Mouse (Mus musculus): ENCODE measurements around the gene Bcl2. TPM values are rescaled to one million over a fixed set of nuclear protein-coding genes. Genes with fewer than 3 reads are reported as not detected.

Gene Bcl2
- total RNA-seq, 2 experiments from 2014 or later: 26.3 to 44.5 TPM

DNA sequence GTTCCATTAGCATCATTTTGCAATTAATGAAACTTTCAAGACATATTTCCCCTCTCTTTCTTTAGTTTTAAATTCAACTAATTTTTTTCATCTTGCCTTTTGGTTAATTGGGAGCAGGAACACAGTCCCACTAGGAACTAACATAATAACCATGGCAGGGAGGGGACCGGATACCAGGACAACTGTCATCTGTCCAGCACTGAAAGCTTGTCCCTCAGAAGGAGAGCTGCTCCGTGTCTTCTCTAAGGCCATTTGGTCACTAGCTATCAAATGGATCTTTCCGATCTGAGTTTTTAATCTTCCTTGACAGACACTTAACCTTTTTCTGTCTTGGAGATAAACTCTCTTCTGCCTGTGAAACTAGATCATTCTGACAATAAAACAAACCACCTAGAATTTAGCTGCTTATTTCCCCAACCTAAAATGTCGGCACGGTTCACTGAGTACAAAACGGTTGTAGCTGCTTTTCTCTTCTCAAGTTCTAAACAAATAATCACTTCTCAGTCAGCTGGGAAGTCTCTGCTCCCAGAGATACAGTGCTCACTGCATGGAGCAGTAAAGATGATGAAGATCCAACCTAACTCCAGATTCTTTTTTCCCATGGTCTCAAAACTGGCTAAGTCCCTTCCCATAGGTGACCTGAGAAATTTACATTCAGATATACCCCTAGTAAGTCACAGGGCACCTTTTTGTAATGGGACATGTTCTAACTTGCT, 34.1 kb downstream of the Bcl2 start:
- ATAC-seq (replicated peaks; ENCODE audit: poor library complexity, severe bottlenecking): no peak

- peak; percentile 99 for ATAC-seq (replicated peaks; ENCODE audit: poor library complexity, severe bottlenecking)
Measured at GRCm38 (mm10) chr1:106678060-106678478, 36.0 kb downstream of the Bcl2 start.

DNA sequence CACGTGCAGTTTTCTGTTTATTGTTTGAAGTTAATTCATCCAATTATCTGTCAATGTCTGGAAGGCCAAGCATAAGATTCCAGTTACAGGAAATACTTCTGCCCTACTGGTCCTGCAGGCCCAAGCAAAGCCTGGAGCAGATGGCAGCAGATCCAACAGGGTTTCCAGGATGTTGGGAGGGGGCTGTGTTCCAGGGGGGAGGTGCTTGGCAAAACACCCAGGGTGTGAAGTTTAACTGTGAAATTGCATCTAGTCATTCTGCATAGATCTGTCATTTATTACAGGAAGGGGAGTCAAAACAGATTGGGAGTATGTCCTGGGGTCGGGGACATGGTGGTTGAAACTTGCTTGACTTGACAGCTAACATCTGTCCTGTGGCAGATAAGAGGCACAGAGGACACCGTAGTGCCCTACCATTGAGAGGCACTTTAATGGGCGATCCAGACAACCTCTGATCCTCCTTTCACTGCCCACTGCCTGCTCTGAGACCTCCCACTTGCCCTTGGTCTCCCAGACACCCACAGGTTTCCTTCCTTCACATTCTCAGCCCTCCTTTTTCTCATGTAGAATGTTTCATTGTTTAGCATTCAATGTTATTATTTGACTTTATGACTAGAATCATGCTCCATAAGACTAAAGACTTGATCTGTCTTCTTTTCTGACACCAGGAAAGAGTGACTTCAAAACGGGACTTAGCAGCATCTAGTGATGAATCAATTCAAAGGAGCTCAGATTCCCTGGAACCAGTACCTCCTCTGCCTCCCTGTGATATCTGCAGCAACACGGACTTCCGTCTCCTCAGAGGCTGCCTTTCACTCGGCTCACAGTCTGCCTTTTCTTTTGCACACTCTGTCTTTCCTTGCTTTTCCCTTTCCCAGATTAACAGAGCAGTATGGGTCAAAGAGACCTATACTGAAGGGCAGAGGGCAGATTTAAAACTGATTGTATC, 47.7 kb downstream of the Bcl2 start:
- ATAC-seq (replicated peaks; ENCODE audit: poor library complexity, severe bottlenecking): no peak

- ATAC-seq (replicated peaks; ENCODE audit: poor library complexity, severe bottlenecking): peak; percentile 93
Measured at GRCm38 (mm10) chr1:106664978-106665377, 49.1 kb downstream of the Bcl2 start.

- no peak for ATAC-seq (replicated peaks; ENCODE audit: poor library complexity, severe bottlenecking)
Measured at GRCm38 (mm10) chr1:106662486-106662885, 51.6 kb downstream of the Bcl2 start.

- ATAC-seq (replicated peaks; ENCODE audit: poor library complexity, severe bottlenecking): no peak
Measured at GRCm38 (mm10) chr1:106658293-106658847, 55.7 kb downstream of the Bcl2 start.

DNA sequence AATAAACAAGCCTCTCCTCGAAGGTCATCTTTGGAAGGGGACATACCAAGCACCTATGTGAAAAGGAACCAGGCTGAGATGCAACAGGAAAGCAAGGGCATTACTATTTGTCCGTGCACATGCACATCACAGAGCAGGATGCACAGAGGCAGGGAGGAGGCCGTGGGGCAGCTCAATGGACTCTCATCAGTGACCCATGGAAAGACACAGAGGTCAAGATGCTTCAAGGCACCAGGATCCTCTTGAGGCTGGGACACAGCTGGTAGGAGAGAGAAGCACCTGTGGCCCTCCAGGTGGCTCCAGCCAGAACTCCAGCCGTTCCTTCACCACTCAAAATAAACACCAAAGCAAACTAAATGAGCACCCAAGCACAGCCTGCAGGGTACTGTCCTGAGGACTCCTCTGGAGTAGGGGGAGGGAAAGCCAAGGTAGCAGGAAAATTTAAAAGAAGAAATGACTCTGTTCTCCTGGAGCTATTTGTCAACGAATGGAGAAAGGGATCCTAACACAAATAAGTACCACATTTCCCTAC, 57.8 kb downstream of the Bcl2 start:
- no peak for ATAC-seq (replicated peaks; ENCODE audit: poor library complexity, severe bottlenecking)

DNA sequence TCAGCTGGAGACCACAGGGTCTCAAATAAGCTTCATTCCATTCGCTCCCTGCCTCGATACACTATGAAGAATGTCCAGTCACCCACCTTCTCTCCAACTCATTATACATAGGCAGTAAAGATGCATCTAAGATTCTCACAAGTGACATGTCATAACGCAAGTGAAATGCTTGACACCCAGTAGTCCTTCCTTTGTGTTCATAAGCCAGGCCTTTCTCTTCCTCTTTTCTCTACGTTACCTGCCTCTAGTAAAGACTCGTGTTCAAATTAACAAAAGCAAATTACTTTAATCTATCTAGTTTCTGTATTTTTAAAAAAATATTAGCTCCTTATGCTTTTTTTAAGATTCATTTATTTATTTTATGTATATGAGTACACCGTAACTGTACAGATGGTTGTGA, 59.8 kb downstream of the Bcl2 start:
- peak; percentile 67 for ATAC-seq (replicated peaks; ENCODE audit: poor library complexity, severe bottlenecking)

DNA sequence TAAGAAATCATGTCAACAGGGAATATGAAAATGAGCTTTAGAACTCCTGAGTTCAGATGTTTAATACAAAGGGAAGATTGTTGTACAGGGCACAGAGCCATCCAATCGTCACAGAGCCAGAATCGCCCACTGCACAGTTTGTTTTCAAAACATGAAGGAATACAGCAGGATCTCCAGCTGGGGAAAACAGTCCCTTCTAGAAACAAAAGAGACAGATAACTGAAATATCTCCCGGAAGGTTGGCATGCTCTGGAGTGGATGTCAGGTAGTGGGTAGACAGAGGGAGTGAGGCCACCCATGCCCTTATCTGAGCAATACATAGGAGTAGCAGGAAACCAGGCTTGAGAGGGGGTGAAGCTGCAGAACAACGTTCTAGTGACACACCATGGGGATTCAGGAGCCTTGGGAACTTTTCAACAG, 60.6 kb downstream of the Bcl2 start:
- no peak for ATAC-seq (replicated peaks; ENCODE audit: poor library complexity, severe bottlenecking)

- ATAC-seq (replicated peaks; ENCODE audit: poor library complexity, severe bottlenecking): no peak
Measured at GRCm38 (mm10) chr1:106651211-106651610, 62.9 kb downstream of the Bcl2 start.

DNA sequence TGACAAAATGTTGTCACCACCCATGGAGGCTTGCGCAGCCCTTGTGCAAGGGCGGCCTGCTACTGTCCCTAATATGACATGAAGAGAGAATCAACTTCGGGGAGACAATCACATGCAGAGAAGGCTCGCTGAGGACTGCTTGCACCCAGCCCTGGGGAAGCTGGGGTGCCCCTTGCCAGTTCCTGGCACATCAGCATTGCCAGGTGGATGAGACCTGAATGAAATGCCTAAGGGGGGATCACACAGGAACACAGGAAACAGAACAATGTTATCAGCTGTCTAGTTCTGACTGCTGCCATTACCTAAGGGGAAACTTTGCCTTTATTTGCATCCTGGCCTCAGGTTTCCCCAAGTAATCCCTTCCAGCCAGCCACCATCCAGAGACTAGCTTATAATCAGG, 63.6 kb downstream of the Bcl2 start:
- no peak for ATAC-seq (replicated peaks; ENCODE audit: poor library complexity, severe bottlenecking)

DNA sequence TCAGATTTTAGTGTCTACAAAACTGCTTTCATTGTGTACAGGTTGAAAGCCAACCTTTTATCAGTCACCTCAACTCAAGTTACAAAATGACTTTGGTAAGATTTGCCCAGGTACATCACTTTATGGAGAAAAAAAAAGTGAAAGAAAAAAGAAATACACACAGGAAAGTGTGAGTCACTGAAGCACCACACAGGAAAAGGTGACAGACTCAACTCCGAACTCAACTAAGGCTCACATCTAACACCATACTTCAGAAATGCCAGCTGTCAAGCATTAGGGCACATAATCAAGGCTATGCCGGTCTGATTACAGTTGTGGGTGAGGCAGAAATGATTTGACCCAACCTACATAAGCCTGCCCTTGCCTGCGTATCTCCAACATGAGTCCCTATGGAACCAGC, 66.7 kb downstream of the Bcl2 start:
- ATAC-seq (replicated peaks; ENCODE audit: poor library complexity, severe bottlenecking): no peak

DNA sequence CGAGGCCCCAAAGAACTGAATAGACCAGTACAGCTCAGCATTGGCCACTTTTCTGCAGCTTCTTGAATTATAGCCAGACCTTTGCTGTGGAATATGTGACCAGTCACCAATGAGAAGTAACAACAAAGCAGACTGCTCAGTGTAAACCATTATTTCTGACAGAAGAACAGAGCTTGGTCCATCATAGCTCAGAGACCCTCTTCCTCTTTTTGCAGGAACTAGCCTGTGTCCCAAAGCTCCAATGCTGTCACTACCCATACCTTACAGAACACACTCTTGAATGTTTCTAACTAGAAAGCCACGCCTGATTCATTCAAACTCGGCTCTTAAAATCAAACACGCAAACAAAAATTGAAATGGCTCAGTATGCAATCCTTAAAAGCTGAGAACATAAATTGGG, 69.5 kb downstream of the Bcl2 start:
- peak; percentile 93 for ATAC-seq (replicated peaks; ENCODE audit: poor library complexity, severe bottlenecking)

DNA sequence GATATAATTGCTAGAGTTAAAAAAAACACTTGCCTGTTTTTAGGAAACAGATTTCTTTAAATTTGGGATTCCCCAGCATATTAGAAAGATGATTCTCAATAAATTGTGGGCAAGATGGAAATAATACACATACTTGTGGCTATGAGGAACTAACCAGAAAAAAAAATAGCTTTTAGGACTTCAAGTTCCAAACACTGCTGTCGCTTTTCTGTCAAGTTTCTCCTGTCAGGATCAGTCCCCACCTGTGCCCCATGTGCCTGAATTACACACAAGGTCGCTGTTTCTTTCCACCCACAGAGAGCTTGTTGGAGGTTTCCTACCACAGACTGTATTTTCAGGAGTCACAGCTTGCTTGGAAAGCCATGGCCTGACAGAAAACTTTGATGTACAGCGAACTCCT, 70.5 kb downstream of the Bcl2 start:
- no peak for ATAC-seq (replicated peaks; ENCODE audit: poor library complexity, severe bottlenecking)

GRCm38 (mm10) chr1:106640577-106640976, 73.5 kb downstream of the Bcl2 start:
- no peak for ATAC-seq (replicated peaks; ENCODE audit: poor library complexity, severe bottlenecking)

DNA sequence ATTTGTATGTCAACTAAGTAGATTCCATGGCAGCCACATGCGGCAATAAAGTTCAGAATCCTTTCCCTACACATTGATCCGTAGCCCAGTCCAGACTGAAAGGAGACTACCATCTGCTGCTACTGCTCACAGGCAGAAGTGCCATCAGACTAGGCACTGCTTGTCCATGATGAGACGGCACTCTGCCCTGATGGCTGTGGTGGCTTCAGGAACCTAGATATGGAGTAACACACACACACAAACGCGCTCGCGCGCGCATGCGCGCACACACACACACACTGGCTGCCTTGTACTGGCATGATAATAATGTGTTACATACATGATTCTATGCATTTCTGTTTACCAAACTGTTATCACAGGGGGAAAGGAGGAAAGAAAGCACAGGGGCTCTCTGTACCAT, 76.4 kb downstream of the Bcl2 start:
- ATAC-seq (replicated peaks; ENCODE audit: poor library complexity, severe bottlenecking): peak; percentile 46

GRCm38 (mm10) chr1:106636714-106637113, 77.4 kb downstream of the Bcl2 start:
- no peak for ATAC-seq (replicated peaks; ENCODE audit: poor library complexity, severe bottlenecking)

DNA sequence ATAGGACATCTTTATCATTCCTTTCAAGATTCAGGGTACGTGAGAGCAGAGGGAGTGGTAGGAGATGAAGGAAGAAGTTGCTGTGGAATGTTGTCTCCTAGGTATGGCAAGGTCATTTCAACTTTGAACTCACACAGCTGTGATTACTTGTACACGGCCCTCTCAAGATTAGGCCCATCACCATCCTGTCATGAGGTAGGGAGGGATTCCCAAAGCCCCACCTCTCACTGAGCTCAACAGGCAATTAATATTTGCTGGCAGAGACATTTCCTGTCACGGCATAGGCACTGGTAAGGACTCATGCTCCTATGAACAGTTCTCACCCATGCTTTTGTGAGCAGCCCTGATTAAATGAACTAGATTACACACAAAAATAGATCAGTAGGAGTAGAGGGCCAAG, 80.9 kb downstream of the Bcl2 start:
- ATAC-seq (replicated peaks; ENCODE audit: poor library complexity, severe bottlenecking): no peak

GRCm38 (mm10) chr1:106631869-106632463, 82.1 kb downstream of the Bcl2 start:
- no peak for ATAC-seq (replicated peaks; ENCODE audit: poor library complexity, severe bottlenecking)

DNA sequence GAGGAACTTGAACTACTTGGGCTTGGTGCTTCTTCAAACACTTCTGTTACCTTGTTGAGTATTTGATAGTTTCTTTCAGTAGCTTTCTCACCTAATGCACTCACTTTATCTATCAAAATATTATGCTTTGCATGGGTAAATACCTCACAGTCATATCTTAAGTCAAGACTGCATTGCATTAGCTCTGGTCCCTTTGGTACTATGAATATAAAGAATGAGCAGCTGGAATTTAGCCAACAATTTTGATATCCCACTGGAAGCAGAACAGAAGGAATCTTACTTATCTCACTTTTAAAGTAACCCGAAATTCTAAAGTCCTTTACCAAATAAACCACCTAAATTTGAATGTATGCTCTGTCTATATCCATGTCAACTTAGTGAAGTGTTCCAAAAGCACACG, 83.1 kb downstream of the Bcl2 start:
- no peak for ATAC-seq (replicated peaks; ENCODE audit: poor library complexity, severe bottlenecking)
